12 mouse cellular contexts compared by ENCODE assay signal in the genomic region with DNA sequence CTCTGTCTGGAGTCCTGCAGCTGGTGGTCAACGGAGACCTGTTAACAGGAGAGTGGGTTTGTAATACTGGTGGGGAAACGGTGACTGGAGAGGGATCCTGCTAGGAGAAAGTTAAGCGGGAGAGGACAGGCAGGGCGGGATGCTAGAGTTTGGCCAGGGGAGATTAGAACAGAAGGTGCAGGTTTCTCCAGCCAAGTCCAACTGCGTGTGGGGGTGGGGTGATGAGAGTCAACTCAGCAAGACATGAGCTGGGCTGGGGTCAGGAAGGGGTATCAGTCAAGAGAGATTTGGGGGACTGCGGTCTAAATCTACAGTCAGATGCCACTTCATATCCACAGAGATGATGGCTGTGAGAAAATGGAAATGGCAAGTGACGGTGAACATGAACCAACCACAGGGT.
"Had no signal": no experiment of that assay in that cellular context is flagged by ENCODE, and none has a peak within 500 bp of the region (broad histone marks: within the 10 kb centered on the region; RNA-seq: fewer than 3 reads in every experiment).

No protein-coding gene starts in this region.

- DNase-seq: retina, postnatal 1 day; right cerebral cortex, adult 18-20 months; right cerebral cortex, postnatal 14 days; right cerebral cortex, postnatal 25 days; right cerebral cortex, postnatal 4 days; spleen, adult 18-20 months; thymus, adult 18-20 months; thymus, adult 2 months; thymus, postnatal 14 days; thymus, postnatal 25 days; thymus, postnatal 36 days; thymus, postnatal 4 days had no signal
